Mouse (Mus musculus) embryonic fibroblast, embryonic 13.5 days (primary cell): ENCODE measurements around the gene Spin4.

Source experiments
- CTCF ChIP-seq: IDR thresholded peaks from 2 replicates; pipeline ENCODE4 v1.5.1; 2011; ENCODE audit warnings: mild to moderate bottlenecking, control low read depth, low read length, moderate library complexity, borderline replicate concordance; ENCODE audit not compliant: insufficient read depth
- POLR2A ChIP-seq: IDR thresholded peaks from 2 replicates; pipeline ENCODE4 v1.6.1; 2011; ENCODE audit warnings: low read depth, mild to moderate bottlenecking, control low read depth, low read length, moderate library complexity

- no peak for TF ChIP-seq CTCF
- TF ChIP-seq POLR2A, result no peak
Measured at GRCm38 (mm10) chrX:95025779-95026360, 612 bp downstream of the Spin4 start.
